Mouse (Mus musculus) left cerebral cortex, postnatal 4 days (tissue): ENCODE results near the gene Tmem147. TPM values are rescaled to one million over a fixed set of nuclear protein-coding genes. Genes with fewer than 3 reads are reported as not detected.

Experiments
- total RNA-seq, 2 experiments: library from RNA; stranded (reverse); gene quantifications; 2 replicates each; pipeline ENCODE4 v1.2.3; 2021

Gene Tmem147
- total RNA-seq, 2 experiments from 2014 or later = 130 to 146 TPM

Other genes starting within 250 kb of the Tmem147 start
- gene Prodh2, start 235.9 kb downstream of the Tmem147 start, total RNA-seq = under 1 TPM in 1 of 2 experiments, not detected in 1; 0.66 TPM
- 100 to 1,000 TPM; 356 to 358 TPM for gene Arhgap33, start 194.5 kb downstream of the Tmem147 start, total RNA-seq
- 1 to 10 TPM; 4.7 to 5.5 TPM for gene Hspb6, start 177.4 kb downstream of the Tmem147 start, total RNA-seq
- 10 to 100 TPM in 1 of 2 experiments, 1 to 10 TPM in 1; 7.6 to 10.1 TPM for gene Proser3, start 177.2 kb downstream of the Tmem147 start, total RNA-seq
- gene Lin37, start 169.7 kb downstream of the Tmem147 start, total RNA-seq = 10 to 100 TPM; 29.6 to 34.6 TPM
- gene U2af1l4, start 166.2 kb downstream of the Tmem147 start, total RNA-seq = 10 to 100 TPM; 50.6 to 56.7 TPM
- gene Gm49396, start 166.2 kb downstream of the Tmem147 start, total RNA-seq = 1 to 10 TPM; 5.9 to 6.3 TPM
- gene Psenen, start 165.9 kb downstream of the Tmem147 start, total RNA-seq = 10 to 100 TPM; 78.5 to 81.4 TPM
- gene Igflr1, start 164.1 kb downstream of the Tmem147 start, total RNA-seq = 1 to 10 TPM; 3.1 to 3.6 TPM
- 10 to 100 TPM; 69.9 to 79.7 TPM for gene Kmt2b, start 140.8 kb downstream of the Tmem147 start, total RNA-seq
- gene Zbtb32, start 130.6 kb downstream of the Tmem147 start, total RNA-seq = not detected
- under 1 TPM; 0.24 to 0.54 TPM for gene Upk1a, start 116.7 kb downstream of the Tmem147 start, total RNA-seq
- 100 to 1,000 TPM; 573 to 579 TPM for gene Cox6b1, start 103.4 kb downstream of the Tmem147 start, total RNA-seq
- gene Etv2, start 93.7 kb downstream of the Tmem147 start, total RNA-seq = not detected
- gene Rbm42, start 79.2 kb downstream of the Tmem147 start, total RNA-seq = 10 to 100 TPM; 81.9 TPM
- 10 to 100 TPM; 12.7 to 13.3 TPM for gene Haus5, start 64.5 kb downstream of the Tmem147 start, total RNA-seq
- not detected for gene Pmis2, start 57.9 kb downstream of the Tmem147 start, total RNA-seq
- gene 2200002J24Rik, start 30.6 kb downstream of the Tmem147 start, total RNA-seq = not detected
- gene Atp4a, start 17.3 kb downstream of the Tmem147 start, total RNA-seq = 1 to 10 TPM; 4.0 to 5.1 TPM
- gene Gapdhs, start 14.1 kb upstream of the Tmem147 start, total RNA-seq = not detected
- gene Sbsn, start 21.9 kb upstream of the Tmem147 start, total RNA-seq = 10 to 100 TPM in 1 of 2 experiments, 1 to 10 TPM in 1; 8.5 to 12.2 TPM
- gene Dmkn, start 34.2 kb upstream of the Tmem147 start, total RNA-seq = 1 to 10 TPM; 1.4 to 1.7 TPM
- not detected for gene Krtdap, start 58.4 kb upstream of the Tmem147 start, total RNA-seq
- gene Ffar2, start 94.2 kb upstream of the Tmem147 start, total RNA-seq = not detected
- gene Ffar3, start 126.6 kb upstream of the Tmem147 start, total RNA-seq = not detected
- gene Ffar1, start 132.0 kb upstream of the Tmem147 start, total RNA-seq = not detected
- gene Cd22, start 150.8 kb upstream of the Tmem147 start, total RNA-seq = under 1 TPM; 0.44 to 0.48 TPM
- gene Mag, start 185.3 kb upstream of the Tmem147 start, total RNA-seq = 1 to 10 TPM; 1.3 to 3.4 TPM
- gene Hamp2, start 195.1 kb upstream of the Tmem147 start, total RNA-seq = not detected
- not detected for gene Hamp, start 214.5 kb upstream of the Tmem147 start, total RNA-seq
- gene Usf2, start 227.3 kb upstream of the Tmem147 start, total RNA-seq = 100 to 1,000 TPM in 1 of 2 experiments, 10 to 100 TPM in 1; 92.8 to 105 TPM
- gene Lsr, start 243.9 kb upstream of the Tmem147 start, total RNA-seq = 10 to 100 TPM; 12.5 to 12.8 TPM
- gene Fam187b, start 244.2 kb upstream of the Tmem147 start, total RNA-seq = under 1 TPM in 1 of 2 experiments, not detected in 1; 0.42 TPM